Mouse (Mus musculus): ENCODE data around the gene Rcor1.
A peak's percentile ranks its signal among the peaks of the same experiment; 100 is the strongest.

Gene Rcor1

DNA sequence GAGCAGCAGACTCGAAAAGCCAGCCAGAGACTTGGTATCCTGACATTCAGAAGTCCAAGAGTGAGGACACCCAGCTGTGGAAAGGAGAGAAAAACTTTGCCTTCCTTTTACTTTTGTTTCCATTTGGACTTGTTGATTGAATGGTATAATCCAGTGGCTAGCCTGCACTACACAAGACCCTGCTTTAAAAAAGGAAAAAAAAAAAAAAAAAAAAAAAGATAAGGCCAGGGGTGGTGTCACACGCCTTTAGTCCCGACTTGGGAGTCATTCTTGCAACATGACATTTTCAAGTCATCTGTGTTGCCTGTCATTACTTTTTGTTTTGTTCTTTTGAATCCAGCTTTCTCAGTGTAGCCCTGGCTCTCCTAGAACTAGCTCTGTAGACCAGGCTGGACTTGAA is 17.6 kb upstream of the Rcor1 start:
- no peak for DNase-seq (ENCODE audit: low spot score in 2 of 2)

DNA sequence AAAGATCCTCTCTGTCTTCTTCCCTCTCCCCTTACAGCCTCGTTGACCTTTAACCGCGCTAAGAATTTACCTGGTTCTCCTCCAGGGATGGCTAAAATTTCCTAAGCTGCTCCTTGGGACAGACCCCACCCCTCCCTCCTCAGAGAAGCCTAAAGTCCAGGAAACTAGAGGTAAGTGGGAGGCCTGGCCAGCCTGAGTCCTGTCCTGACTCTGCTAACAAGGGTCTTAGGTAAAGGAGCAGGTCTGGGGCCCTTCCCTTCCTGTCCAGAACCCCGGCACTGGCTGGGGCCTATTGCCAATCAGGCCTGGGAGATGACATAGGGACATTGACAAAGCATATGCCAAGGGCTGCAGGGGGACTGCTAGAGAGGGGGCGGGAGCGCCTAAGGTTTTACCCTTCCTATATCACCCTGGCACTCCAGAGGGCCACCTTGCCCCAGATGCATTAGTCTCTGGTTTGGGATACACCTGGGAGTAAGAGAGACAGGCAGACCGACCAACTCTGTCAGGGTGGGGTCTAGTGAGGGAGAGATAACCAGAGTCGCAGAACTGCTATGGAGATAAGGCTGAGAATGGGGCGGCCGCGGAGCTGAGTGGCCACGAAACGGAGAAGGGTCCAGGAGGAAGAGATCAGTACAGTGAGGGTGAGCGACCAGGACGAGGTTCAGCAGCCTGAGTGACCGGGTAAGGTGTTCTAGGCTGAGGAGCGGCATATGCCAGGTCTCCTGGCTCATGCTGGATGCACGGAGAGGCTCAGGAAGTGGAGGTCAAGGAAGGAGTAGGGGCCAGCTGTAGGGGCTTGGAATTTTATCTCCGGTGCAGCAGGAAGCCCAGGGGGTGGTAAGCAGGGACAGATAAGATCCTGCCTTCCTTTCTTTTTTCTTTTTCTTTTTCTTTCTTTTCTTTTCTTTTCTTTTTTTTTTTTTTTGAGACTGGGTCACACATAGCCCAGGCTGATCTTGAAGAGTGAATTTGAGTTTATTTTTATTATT is 10.7 kb upstream of the Rcor1 start:
- no peak for DNase-seq (ENCODE audit: low spot score in 2 of 2)

DNA sequence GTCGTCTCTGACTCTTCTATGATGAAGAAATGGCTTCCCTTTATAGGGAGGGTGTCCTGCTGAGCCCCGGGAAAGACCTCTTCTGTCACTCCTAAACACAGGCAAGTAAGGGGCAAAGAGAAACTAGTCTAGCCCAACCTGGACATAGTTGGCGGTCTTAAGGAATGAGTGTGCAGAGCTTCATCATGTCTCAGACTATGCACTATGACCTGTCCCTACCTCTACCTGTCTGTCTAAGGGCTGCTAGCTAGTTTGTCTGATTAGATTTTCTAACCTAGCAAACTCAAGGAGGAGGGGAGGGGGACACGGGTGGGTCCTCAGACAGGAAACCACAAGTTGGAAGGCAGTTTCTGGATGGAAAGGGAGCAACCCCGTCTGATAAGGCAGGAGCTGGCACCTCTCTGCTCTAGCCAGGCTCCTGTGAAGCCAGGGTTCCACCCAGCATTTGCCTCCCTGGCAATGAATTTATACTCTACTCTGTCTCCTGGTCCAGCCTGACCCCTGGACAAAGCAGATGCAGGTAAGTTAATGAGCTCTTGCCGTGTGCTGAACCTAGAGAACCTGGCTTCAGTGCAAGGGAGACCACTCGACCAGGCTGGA is 9.8 kb upstream of the Rcor1 start:
- no peak for DNase-seq (ENCODE audit: low spot score in 2 of 2)

DNA sequence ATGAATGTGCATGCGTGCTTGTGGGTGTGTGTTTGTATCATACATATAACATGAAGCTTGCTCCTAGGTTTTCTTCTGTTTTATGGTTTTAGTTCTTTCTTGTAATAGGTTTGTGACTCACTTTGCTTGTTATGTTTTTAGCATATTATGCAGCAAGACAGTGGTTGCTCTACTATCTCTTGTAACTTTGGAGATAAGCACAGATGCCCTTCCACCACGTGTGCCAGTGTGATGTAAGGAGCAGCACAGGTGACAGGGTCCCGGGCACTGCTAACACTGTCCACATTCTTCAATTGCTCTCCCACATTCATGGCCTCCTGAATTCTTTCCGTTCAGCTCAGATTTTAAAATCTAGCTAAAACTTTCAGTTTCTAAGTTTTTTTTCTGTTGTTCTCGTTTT is 6.3 kb upstream of the Rcor1 start:
- DNase-seq (ENCODE audit: low spot score in 2 of 2), result no peak

DNA sequence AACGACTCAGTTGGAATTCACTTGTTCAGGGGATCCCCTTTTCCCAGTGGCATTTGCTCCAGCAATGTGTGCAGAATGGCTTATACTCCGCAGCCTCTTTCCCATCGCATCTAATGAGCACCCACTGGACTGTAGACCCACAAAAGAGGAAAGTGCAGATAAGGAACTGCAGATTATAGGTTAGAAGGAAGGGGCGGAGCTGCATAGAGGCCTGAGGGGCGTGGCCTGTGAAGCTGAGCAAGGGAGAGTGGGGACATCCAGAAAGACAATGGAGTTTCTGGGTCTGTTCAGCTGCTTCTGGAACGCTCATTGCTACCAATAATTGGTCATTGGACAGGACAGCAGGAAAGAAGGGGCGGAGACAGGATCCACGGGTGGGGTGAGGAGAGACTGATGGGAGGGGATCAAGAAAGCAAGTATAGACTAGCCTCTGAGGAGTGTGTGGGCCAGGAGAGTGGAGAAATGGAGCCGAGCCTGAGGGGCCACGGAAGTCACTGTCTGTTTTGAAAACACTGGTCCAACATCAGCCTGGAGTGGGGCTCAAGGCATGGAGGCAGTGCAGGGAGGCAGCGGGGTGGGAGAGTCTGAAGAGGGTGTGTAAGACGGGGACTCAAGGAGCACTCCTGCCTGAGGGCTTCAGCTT is 3.8 kb upstream of the Rcor1 start:
- no peak for DNase-seq (ENCODE audit: low spot score in 2 of 2)

DNA sequence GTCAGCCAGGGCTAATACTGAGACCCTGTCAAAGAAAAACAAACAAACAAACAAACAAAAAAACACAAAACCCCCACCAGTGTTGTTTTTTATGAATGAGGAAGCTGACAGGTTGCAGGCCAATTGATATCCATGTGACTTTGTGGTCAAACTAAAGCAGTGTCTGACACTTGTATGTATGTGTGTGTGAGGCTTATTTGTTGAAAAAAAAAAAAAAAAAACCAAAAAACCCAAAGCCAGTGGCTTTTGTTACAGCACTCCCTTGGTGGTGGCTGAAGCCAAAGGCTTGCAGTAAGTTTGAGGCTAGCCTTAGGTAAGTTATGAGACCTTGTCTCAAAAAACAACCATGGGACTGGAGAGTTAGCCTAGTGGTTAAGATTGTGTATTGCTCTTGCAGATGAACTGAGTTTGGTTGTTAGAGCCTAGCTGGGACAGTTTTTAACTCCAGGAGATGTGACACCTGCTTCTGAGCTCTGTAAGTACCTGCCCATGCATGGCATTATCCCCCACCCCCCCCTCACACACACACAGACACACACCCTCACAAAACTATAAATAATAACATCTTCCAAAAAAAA is 2.9 kb upstream of the Rcor1 start:
- DNase-seq (ENCODE audit: low spot score in 2 of 2), result no peak

DNA sequence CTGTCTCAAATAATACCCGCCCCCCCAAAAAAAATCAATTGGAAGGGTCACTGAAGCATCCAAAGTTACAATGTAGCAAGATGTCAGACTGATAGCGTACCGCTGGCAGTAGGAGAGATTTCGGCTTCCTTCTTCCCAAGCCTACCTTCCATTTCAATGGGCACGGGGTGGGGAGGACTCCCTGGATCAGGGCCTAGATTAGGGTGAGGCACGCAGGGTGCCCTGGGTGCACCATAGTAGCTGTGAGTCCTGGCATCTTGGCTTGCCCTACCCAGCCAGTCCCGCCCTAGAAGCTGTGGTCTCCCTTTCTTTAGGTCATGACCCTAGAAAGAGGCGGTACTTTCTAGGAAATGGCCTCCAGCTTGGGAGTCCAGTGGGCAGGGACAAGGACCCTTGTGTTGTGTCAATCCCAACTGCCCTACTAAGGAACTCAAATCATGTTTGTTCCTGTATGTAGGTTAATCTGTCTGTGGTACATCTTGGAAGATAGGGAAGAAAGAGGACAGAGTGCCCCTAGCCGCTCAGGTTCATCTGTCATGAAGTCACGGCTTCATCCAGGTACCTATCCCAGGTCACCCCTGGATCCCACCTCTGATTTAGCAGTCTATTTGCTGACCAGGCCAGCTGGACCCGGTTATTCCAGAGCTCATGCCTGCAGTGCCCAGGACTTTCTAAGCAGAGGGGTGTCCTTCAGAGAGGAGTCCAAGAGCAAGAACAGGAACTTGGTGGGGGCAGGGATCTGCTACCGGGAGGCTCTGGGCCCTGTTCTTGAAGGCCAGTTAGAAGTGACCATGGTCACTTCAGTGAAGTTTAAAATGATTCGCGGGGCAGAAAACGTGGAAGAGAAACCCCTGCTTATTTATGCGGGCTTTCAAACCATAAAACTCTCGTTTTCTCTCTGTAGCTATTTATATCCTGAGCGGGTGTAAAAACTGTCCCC is 1.6 kb upstream of the Rcor1 start:
- no peak for DNase-seq (ENCODE audit: low spot score in 2 of 2)

DNA sequence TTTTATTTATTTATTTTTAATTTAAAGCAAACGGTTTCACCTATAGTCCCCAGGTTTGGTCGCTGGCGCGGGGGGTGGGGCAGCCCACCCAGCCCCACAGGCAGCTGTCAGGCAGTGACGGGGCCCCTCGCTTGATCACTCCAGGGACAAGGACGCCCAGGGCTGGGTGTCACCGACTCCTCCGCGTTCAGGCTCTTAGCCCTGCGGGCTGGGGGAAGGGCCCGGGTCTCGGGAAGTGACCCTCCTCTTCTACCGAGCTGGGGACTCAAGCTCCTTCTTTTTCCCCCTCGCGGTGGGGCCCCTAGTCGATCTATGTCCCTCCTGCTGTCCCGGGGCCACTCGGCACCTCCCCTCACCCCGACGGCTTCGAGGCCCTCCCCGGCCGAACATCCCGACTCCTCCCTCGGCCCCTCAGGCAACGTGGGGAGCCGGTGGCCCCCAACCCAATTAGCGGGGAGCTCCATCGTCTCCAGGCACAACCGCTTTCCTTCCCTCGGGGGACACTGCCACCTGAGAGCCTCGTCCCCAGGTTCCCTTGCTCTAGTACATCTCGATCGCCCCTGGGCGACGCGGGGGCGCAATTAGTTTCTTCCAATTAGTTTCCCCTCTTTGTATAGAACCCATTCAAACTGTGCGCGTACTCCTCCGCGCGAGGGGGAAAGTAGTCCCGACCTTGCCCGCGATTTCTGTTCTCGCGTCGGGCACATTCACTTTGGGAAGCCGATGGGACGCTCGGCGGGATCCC is 748 bp upstream of the Rcor1 start:
- peak; percentile 10 to 14 for DNase-seq (ENCODE audit: low spot score in 2 of 2)

DNA sequence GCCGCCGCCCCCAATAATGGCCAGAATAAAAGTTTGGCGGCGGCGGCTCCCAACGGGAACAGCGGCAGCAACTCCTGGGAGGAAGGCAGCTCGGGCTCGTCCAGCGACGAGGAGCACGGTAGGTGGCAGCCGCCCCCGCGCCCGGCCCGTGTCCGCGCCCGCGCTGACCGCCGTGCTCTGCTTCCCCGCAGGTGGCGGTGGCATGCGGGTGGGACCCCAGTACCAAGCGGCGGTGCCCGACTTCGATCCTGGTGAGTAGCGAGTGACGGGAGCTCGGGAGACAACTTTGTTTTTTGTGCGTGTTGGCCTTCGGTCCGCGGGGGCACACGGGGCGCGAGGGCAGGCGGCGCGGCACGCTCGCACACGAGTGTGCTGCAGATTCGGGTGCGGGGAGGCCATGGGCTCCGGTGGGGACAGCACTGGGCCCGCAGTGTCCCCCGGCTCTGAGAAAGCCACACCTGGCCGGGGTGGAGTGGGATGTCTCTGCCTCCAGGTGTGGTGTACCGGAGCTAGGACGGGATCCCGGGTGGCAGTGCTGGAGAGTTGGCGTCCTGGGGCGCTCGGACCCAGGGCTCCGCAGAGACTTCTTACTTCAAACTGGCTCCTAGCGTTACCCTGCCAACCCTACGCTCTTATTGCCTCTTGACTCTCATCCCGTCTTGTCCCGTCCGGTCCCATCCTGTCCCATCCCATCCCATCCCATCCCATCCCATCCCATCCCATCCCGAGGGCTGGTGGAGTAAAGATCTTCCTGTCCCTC is 800 bp downstream of the Rcor1 start:
- DNase-seq (ENCODE audit: low spot score in 2 of 2), result peak in 1 of 2 experiments; percentile 7

DNA sequence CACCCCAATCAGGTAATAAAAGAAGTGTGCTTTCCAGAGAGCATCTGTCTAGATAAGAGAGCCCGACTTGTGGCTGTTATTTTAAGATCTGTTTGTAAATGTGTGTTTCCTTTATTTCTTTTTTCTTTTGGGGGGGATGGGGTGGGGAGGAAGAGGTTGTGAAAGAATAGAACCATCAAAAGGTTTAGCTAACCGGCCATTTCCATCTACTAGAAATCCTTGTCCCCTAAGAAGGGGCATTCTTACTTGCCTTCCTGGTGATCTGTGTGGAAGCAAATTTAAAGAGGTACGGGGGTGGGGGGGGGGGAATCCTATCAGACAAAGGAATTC is 1.3 kb downstream of the Rcor1 start:
- DNase-seq (ENCODE audit: low spot score in 2 of 2), result no peak

DNA sequence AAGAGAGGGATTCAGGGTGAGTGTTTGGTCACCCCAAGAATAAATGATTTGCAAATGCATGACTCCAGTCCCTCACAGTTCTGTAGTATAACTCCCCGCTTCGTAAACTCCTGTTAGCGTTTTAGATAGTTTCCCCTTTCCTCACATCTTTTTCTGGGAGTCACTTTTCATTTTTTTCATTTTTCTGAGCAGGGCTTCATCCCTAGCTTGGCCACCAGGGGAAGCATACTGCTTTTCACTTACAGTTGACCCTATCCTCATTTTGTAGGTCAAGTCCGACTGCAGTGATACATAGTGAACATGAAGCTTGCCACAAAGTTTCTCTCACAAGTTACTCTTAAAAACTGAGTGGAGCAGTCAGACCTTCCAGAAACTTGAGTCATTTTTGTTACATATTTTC is 2.0 kb downstream of the Rcor1 start:
- no peak for DNase-seq (ENCODE audit: low spot score in 2 of 2)

DNA sequence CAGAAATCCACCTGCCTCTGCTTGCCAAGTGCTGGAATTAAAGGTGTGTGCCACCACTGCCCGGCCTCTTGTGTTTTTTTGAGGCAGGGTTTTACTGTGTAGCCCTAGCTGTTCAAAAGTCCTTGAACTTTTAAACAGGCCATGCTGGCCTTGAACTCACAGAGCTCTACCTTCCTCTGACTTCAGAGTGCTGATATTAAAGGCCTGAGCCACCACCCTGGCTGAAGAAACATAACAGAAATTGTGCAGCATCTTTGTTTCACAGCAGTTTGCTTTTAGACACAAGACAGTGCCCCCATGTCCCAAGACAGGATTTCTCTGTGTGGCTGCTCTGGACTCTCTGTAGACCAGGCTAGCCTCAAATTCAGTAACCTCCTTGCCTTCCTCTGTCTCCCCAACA is 3.2 kb downstream of the Rcor1 start:
- no peak for DNase-seq (ENCODE audit: low spot score in 2 of 2)

DNA sequence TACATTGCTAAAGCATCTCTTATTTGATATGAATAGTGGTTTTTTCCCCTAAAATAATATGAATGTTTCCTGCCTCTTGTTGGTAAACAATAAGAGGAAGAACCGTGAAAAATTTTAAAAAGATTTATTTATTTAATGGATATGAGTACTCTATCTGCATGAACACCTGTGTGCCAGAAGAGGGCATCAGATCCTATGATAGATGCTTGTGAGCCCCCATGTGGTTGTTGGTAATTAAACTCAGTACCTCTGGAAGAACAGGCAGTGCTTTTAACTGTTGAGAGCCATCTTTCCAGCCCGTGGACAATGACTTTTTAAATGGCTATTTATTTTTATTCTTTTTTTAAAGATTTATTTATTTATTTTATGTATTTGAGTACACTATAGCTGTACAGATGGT is 5.7 kb downstream of the Rcor1 start:
- DNase-seq (ENCODE audit: low spot score in 2 of 2), result no peak

DNA sequence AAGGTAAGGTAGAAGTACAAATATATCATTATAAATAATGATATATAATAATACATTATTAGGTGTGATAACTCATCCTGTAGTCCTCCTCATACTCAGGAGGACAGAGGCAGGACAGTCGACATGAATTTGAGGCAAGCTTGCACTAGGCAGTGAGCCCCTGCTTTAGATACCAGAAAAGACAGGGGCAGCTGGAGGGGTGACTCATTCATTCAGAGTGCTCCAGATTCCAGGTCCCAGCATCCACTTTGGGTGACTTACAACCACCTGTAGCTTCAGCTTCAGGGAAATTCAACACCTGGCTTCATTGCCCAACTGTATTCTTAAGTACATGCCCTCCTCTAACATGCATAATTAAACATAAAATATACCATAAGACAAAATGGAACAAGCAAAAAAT is 7.7 kb downstream of the Rcor1 start:
- no peak for DNase-seq (ENCODE audit: low spot score in 2 of 2)

DNA sequence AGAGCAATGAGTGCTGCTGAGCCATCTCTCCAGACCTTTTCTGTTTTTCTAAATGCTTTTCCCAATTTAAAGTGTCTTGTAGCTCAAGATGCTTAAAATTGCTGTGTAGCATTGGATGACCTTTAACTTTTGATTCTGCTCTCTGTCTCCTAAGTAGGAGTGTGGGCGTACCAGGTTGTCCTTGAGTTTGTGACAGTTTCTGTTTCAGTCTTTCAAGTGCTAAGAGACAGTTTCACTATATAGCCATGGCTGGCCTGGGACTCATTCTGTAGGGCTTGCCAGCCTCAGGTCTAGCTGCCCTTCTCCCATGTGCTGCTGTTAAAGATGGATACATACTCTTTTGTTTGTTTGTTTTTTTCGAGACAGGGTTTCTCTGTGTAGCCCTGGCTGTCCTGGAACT is 9.1 kb downstream of the Rcor1 start:
- DNase-seq (ENCODE audit: low spot score in 2 of 2), result no peak

DNA sequence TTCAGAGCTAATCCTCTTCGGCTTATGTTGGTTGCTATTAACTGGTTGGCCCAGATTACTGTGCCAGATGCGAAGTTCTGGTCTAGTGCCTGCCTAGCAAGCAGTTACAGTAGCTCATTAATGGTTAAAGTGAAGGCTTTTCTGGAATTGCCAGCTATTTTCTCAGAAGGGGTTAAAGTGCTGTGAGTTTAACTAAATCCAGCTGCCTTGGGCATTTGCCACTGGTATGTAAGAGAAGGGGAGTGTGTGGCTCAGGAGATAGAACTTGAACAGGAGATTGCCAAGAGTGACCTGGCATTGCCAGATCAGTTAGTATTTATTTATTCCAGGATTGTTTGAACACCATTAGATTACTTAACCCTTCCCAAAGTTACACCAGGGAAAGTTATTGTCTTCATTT is 11.1 kb downstream of the Rcor1 start:
- DNase-seq (ENCODE audit: low spot score in 2 of 2), result no peak

DNA sequence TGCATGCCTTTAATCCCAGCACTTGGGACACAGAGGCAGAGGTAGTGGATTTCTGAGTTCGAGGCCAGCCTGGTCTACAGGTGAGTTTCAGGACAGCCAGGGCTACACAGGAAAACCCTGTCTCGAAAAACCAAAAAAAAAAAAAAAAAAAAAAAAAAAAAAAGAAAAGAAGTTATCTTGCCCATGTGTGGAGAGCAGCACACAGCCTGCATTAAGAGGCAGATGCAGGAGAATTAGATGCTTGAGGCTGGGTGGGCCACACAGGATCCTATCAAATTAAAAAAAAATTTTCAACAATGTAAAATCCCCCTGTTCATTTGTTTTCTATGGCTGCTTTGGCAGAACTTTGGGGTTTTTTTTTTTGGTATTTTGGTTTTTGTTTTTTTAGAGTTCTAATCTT is 24.2 kb downstream of the Rcor1 start:
- DNase-seq (ENCODE audit: low spot score in 2 of 2), result no peak

DNA sequence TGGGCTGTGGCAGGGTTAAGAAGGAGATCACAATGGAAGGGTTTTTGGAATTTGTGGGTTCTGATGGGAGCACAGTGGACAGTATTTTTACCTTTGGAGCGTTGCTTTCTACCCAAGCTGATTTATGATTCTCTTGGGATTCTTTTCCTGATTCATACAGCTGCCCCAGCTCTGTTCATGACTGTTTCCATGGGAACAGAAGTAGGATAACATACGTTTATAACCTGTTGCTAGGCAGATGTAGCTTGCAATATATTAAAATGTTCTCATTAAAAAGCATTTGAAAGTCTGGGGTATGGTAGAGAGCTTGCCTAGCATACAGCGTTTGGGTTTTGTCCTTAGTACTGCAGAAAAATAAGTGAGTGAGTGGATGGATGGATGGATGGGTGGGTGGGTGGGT is 25.1 kb downstream of the Rcor1 start:
- DNase-seq (ENCODE audit: low spot score in 2 of 2), result no peak

DNA sequence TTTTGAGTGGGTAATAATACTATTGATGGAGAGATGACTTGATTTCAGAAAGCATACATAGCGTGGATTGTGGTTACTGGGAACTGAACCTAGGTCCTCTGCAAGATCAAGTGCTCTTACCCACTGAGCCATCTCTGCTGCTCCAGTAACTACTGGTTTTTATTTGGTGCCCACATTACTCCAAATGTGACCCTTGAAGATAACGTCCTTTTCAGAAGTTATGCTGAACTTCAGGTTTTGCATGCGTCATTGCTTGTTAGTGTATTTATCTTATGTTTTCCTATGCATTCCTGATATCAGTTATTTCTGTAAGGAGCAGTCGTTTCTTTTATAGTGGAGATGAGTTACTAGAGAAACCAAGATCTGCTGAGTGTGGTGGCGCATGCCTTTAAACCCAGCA is 26.2 kb downstream of the Rcor1 start:
- DNase-seq (ENCODE audit: low spot score in 2 of 2), result no peak

DNA sequence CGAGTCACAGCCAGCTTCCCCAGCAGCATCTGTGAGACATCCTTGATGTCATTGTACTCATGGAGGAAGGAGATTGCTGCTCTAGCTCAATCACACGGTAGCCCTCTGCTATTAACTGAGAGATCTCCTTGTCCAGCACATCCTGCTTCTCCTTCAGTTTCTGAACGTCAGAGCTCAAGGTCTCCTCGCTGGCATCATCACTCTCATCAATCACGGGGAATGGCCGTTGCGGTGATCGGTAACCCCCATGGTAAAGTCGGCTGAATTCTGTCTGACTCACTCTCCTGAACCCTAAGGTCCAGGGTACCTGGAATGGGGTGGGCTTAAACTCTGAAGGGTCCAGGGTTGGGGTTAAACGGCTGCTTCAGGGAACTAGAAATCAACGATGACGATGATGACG is 28.7 kb downstream of the Rcor1 start:
- no peak for DNase-seq (ENCODE audit: low spot score in 2 of 2)

Measured in right cerebral cortex, postnatal 36 days (tissue).